Mouse (Mus musculus) gastrocnemius, postnatal 25 days (tissue): Measurements from ENCODE around the gene Zbtb4. TPM values are rescaled to one million over a fixed set of nuclear protein-coding genes. Genes with fewer than 3 reads are reported as not detected.

Experiments used
- DNase-seq: peaks from one replicate; pipeline ENCODE4 v3.0.0; 2022
- total RNA-seq, 2 experiments: library from RNA; stranded (reverse); gene quantifications; 1 replicate in 1 of 2; 2 replicates in 1 of 2; pipeline ENCODE4 v1.2.3; 2021

Gene Zbtb4
- total RNA-seq, 2 experiments from 2014 or later: 23.0 to 28.1 TPM

GRCm38 (mm10) chr11:69800392-69801197 lies 34.9 kb downstream of the Zbtb4 start:
- DNase-seq: peak; percentile 47

- no peak for DNase-seq
These were observed 35.8 kb downstream of the Zbtb4 start, which contains the start of gene Fgf11 for GRCm38 (mm10) chr11:69801379-69801977. Fgf11 (minus strand) TSS chr11:69801857.

GRCm38 (mm10) chr11:69802648-69803105 lies 37.0 kb downstream of the Zbtb4 start:
- DNase-seq: peak; percentile 88

DNA sequence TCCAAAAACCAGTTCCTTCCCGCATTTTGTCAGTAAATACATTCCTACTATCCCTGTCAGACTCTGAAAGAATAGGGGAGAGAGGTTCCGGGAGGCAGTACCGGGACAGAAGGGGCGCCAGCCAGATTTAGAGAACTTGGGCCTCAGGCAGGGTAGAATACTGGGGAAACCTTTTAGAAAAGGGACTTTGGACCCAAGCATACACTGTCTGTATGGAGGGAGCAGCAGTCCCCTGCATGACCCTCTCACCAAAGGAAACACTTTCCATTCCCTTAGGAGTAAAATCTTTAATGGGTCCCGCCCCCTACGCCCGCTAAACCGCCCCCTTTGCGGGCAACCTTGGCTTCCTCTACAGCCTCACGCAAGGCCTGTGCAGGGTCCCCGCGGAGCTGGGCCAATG lies 37.6 kb downstream of the Zbtb4 start:
- no peak for DNase-seq

GRCm38 (mm10) chr11:69803786-69804651 lies 38.3 kb downstream of the Zbtb4 start:
- peak; percentile 82 for DNase-seq

GRCm38 (mm10) chr11:69804652-69804940 lies 38.9 kb downstream of the Zbtb4 start:
- no peak for DNase-seq

DNA sequence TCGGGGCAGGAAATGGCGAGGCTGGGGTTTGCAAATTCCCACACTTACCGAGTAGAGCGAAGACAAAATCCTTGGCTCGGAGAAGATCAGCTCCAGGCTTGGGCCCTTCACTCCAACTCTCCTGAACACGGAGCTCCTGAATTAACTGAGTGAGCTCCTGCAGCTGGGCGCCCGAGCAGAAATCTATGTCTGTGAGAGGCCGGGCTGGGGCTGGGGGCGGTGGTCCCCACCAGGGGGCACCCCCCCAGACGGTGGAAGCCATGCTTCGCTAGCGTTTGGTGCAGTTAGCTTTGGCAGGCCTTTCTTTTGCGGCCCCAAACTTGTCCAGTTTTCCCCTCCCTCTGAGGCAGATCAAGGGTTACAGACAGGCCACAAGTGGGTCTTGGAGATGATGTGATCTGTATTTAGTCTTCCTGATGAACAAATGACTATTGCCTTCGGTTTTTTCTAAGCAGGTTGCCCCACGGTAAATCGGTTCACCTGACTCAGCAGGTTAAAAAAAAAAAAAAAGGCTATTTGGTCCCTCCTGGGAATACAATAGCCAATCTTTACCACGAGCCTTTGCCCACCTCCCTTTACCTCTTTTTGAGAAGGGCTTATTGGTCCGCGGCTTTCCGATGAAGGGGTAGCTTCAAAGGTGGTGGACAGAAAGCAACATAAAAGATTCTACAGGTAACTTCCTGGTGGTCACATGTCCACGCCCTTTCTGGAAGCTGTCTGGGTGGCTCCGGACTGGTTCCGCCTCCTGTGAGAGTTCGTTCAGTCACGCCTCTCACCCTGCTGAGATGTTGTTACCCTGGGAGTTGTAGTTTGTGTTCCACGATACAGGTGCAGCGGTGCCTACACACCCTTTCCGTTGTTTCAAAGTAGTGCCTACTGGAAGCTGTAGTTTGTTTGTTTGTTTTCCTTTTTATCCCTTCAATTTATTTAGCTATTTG lies 39.5 kb downstream of the Zbtb4 start, which contains the start of gene Tmem102:
Gene Tmem102 (minus strand): TSS at position 653 of the 938 bp plus-strand sequence.
- no peak for DNase-seq

DNA sequence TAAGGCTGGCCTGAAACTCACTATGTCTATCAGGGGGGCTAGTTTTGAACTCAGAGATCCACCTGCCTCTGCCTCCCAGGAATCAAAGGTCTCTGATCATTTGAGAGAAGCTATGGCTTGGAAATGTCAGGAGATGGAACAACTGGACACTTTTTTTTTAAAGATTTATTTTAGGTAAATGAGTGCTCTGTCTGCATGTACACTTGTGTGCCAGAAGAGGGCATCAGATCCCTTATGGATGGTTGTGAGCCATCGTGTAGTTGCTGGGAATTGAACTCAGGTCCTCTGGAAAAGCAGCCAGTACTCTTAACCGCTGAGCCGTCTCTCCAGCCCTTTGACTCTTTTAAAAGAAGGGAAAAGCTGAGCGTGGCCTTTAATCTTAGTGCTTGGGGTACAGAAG lies 40.7 kb downstream of the Zbtb4 start:
- DNase-seq: no peak

DNA sequence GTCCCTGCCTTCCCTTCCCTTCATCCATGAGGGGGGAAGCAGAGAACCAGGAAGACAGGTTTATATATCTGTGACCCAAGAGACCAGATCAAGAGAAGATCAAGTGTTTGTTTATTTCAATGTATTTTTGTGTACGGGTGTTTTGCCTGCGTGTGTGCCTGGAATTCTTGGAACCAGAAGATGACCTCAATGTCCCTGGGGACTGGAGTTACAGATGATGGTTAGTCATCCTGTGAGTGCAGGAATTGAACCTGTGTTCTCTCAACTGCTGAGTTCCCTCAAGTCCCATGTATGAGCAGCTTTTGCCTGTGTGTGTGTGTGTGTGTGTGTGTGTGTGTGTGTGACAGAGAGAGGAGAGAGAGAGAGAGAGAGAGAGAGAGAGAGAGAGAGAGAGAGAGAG lies 41.9 kb downstream of the Zbtb4 start:
- DNase-seq: no peak

- DNase-seq: no peak
These were observed 44.6 kb downstream of the Zbtb4 start for GRCm38 (mm10) chr11:69810280-69810679.

GRCm38 (mm10) chr11:69815155-69815554 lies 49.4 kb downstream of the Zbtb4 start, which contains the start of gene Gm39566:
Gm39566 (minus strand) TSS chr11:69815298.
- no peak for DNase-seq

DNA sequence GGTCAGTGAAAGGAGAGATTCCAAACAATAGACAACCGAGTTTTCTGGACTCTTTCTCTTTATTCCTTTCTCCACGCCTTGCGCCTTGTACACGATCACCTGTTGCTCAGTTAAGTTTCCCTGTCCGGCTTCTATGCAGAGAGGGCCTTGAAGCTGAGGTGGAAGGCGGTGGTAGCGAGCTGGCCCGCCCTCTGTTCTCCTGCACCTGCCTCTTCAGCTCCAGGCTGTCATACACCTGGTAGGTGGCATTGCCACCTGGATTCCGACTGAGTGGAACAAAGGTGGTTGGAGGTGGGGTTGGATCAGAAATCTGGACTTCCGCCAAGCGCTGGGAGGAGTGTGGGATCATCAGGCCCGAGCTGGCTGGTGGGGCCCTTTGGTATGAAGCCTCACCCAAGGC lies 50.8 kb downstream of the Zbtb4 start:
- no peak for DNase-seq

GRCm38 (mm10) chr11:69818365-69818764 lies 52.7 kb downstream of the Zbtb4 start, which contains the start of gene Spem2:
Spem2 (minus strand) TSS chr11:69818465.
- no peak for DNase-seq

- DNase-seq: no peak
These were observed 53.2 kb downstream of the Zbtb4 start for GRCm38 (mm10) chr11:69818871-69819270.

DNA sequence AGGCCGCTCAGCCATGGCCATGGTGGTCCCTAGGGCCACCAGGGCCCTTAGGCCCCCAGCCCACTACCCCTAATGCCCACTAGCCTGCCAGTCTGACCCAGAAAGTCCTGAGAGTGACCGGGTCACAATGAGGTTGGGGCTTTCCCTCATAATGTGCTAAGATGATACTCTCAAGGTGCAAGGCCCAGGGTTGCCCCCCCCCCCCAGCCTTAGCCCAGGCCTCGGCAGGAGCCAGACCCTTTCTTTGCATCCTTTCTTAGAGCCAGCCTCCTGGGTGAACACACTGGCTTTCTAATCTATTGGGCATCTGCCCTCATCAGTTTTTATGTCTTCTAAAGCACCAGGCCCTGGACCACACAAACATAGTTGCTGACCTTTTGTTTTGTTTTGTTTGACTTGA lies 56.4 kb downstream of the Zbtb4 start, which contains the start of gene Spem1:
Gene Spem1 (minus strand): TSS at position 101 of the 400 bp plus-strand sequence.
- no peak for DNase-seq

- no peak for DNase-seq
These were observed 57.7 kb downstream of the Zbtb4 start for GRCm38 (mm10) chr11:69823456-69823855.

- DNase-seq: no peak
These were observed 63.1 kb downstream of the Zbtb4 start for GRCm38 (mm10) chr11:69828832-69829231.

DNA sequence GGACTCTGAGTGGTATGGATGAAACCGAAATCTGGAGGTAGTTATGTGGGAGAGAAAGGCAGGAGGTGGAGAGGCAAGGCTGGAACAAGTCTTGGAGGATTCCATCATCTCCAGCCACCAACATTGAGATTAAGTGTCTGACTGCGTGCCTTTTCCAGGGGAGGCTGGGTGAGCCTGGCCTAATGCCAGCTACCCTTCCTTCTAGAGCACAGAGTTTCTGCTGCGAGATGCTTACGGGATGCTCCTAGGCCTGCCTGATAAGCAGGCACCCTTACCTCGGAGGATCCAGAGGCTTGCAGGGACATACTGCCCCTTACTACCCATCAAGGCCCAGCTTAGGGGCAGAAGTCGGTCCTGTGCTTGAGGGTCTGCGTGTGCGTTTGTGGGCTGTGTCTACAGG lies 67.8 kb downstream of the Zbtb4 start:
- DNase-seq: no peak
